Mouse (Mus musculus) heart, adult 18-20 months (tissue): Measurements from ENCODE around the gene Gm28961. TPM values are rescaled to one million over a fixed set of nuclear protein-coding genes. Genes with fewer than 3 reads are reported as not detected.
"Not testable (repeated sequence)": the region's sequence is repeated elsewhere in the genome, so short reads cannot be mapped to it uniquely, and the experiment has no call there.

Experiments
- DNase-seq, 2 experiments: peaks; one replicate each; pipeline ENCODE4 v3.0.0; 2021 to 2022; ENCODE audit warnings: mixed read lengths in 1 of 2
- long read RNA-seq, 2 experiments: library from polyadenylated mRNA; stranded (forward); transcript quantifications; one replicate each; pipeline ENCODE4 v2.0.0; 2021
- total RNA-seq, 2 experiments: library from RNA; stranded (reverse); gene quantifications; 2 replicates each; pipeline ENCODE4 v1.2.3; 2021

The Gm28961 gene
- not detected for total RNA-seq
- long read RNA-seq, experiment 1 = 0 reads
- long read RNA-seq, experiment 2 = 0 reads

DNA sequence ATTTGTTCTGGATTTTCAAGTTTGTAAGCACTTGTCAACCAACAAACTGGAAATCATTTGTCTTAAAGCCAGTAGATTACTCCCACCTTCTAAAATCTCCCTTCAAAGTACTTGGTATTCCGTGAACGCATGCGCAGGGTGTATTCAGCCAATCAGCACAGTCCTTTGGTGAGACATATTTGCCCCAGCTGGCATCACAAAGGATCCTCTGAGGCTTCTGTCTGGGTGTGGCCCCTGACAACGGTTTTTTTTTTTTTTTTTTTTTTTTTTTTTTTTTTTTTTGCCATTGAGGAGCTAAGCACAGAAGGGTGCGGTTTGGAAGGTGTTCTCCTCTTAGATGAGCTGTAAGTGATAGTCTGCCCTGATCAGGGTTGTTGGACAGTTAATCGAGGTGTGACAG lies at the start of gene Gm28961:
Gm28961 (plus strand) TSS at position 301 of the 400 bp plus-strand sequence.
- DNase-seq = not testable (repeated sequence)

Other genes starting within 250 kb of the Gm28961 start
- not detected for gene Gm21943, start 172.0 kb upstream of the Gm28961 start, total RNA-seq